Mouse (Mus musculus): ENCODE measurements around the gene Fbxl8.
"Not testable (repeated sequence)": the region's sequence is repeated elsewhere in the genome, so short reads cannot be mapped to it uniquely, and the experiment has no call there.

Fbxl8 gene

GRCm38 (mm10) chr8:105281821-105282220 is 17.4 kb downstream of the Fbxl8 start:
- no peak for DNase-seq (ENCODE audit: low read depth)

DNA sequence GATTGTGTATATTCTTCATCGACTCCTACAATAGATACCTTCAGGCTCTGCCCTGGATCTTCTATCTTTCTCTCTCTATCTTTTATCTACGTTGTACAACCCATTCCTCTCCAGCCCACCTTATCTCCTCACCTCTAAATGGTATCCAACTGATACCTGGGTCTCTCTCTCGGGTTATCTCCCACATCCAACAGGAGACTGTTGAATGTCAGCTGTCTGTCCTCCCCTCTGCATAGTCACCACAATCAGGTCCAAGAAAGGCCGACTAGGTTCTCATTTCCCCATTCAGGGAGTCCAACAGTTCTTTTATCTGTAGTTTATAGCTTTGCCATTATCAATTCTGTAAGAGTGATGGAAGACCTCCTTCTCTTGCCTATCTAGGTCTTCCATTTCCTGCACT is 17.8 kb downstream of the Fbxl8 start:
- no peak for DNase-seq (ENCODE audit: low read depth)

GRCm38 (mm10) chr8:105283074-105283473 is 18.6 kb downstream of the Fbxl8 start:
- DNase-seq (ENCODE audit: low read depth) = no peak

DNA sequence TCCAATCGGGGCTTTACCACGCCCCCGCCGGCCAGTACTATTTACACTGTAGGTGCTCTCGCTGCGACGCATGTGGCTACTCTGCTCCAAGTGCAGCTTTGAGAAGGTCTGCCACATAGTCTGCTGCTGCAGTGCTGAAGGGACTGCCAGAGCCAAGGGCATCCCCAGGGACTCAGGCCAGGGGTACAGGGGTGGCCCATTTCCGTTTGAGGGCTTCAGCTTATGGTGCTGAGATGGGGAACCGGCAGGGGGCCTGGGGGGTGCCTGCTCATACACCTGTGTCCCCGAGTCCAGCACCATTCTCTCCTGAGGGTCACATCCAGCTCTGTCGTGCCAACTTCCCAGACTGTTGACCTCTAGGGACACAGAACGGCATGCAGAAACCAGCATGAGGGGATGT is 21.1 kb downstream of the Fbxl8 start:
- no peak for DNase-seq (ENCODE audit: low read depth)

DNA sequence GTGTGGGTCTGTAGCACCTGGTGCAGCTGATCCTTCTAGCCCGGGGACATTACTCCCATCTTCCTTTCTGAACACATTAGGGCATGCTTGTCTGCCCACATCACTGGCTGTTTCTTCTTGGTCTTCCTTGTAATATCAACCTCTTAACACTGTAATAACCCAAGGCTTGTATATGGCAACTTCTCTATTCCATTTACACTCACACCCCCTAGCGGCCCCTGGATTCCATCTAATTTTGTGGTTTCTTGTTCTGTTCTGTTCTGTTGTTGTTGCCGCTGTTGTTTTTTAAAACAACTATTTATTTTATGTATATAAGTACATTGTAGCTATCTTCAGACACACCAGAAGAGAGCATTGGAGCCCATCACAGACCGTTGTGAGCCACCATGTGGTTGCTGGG is 22.5 kb downstream of the Fbxl8 start:
- DNase-seq (ENCODE audit: low read depth) = no peak

DNA sequence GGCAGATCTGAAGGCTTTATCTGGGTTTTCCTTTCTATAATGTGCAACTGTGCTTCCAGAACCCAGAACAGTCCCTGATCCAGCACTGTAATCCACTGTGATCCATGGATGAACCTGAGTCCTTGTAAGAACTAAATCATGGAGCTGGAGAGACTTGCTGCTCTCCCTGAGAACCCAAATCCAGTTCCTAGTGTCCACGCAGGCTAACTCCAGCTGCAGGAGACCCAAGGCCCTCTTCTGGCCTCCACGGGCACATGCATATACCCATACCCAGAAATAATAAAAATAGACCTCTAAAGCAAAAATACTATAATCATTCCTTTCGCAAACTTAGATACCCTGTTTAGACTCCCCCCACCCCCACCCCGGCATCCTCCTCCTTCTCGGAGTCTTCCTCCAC is 23.8 kb downstream of the Fbxl8 start:
- DNase-seq (ENCODE audit: low read depth) = no peak

DNA sequence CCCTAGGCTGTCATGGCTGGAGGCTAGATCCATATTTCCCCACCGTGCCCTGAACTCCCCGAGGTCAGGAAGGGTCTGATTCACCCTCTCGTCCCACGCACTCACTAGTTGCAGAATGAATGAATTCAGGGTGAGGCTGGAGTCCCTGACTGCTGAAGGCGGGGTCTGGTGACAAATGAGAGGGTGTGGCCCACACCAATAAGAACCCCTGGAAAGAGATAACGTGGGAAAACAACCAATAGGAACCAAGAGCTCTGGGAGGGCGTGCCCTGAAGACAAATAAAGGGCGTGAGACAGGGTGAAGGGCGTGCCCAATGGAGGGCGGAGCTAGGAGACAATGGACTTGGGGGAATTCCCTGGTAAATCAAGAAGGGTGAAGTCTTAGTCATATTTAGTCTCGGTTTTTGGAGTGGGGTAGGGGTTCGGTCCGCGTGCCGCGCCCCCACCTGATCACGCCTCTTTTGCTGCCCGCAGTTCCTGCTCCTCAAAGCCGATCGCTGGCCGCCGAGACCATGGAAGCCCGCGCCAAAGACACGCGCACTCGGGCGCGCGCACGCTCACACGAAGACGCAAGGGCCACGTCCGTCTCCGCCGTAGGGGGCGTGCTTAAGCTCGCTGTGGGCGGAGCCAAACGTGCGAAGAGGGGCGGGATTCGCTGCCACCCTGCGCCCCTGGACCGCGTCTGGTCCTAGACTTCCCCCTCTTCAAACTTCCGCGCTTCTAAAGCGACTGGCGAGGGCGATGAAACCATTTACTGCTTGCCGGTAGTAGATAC is 24.7 kb downstream of the Fbxl8 start:
- peak; percentile 76 for DNase-seq (ENCODE audit: low read depth)

DNA sequence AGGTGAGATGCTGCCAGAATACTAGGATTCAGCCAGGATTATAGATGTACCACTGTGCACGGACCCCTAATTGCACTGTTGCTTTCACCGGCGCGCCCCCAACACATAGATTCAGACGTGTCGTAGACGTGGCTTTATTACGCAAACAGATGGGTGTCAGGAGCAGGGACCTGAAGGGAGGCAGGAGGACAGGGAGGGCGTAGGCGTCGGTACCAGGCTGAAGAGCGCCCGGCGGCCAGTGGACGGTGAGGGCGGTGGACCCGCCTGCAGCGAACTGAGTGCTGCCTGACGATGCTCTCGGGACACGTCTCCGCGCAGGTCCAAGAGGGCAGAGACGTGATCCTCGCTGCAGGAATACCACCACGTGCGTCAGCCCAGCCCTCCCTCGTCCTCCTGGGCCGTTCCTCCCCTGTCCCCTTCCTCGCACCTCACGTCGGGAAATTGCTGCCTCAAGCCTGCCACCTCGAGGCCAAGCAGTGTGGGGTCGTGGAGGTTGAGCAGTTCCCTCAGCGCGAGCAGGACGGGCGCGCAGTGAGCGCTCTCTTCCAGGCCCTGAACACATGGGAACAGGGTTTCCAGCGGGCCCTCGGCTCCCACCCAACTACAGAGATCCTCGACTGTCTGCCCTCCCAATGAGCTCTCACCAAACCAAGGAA is 25.5 kb downstream of the Fbxl8 start, which contains the start of gene 4931428F04Rik:
4931428F04Rik (minus strand) TSS at position 60 of the 656 bp plus-strand sequence.
- no peak for DNase-seq (ENCODE audit: low read depth)

- DNase-seq (ENCODE audit: low read depth) = no peak
Observed at GRCm38 (mm10) chr8:105290554-105291314, 26.3 kb downstream of the Fbxl8 start.

GRCm38 (mm10) chr8:105291364-105291763 is 26.9 kb downstream of the Fbxl8 start:
- not testable (repeated sequence) for DNase-seq (ENCODE audit: low read depth)

DNA sequence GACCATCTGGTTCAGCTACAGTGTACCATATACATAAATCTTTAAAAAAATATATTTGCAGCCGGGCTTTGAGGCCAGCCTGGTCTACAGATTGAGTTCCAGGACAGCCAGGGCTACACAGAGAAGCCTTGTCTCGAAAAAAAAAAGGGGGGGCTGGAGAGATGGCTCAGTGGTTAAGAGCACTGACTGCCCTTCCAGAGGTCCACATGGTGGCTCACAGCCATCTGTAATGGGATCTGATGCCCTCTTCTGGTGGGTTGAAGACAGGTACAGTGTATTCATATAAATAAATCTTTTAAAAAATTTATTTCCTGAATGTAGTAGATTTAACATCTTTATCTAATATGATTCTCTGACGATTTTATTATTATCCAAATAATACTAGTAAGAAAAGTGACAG is 27.4 kb downstream of the Fbxl8 start:
- DNase-seq (ENCODE audit: low read depth) = not testable (repeated sequence)

GRCm38 (mm10) chr8:105292471-105292870 is 28.0 kb downstream of the Fbxl8 start:
- no peak for DNase-seq (ENCODE audit: low read depth)

DNA sequence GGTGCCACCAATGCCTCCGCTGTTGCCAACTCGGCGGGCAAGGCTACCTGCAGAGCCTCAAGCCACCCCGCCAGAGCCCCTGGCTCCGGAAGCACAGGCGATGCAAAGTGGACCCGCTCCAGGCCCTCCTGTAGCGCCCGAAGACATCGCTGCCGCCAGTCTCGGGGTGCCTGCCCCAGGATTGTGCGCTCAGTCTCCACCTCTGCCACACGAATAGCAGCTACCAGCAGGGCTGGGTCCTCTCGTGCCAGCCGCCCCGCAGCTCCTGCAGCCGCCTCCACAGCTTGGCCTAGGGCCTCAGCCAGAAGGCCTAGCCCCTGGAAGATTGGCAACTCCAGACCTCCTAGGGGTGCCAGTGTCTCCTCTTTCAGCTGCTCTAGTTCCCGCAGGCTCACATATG is 29.0 kb downstream of the Fbxl8 start:
- DNase-seq (ENCODE audit: low read depth) = no peak

DNA sequence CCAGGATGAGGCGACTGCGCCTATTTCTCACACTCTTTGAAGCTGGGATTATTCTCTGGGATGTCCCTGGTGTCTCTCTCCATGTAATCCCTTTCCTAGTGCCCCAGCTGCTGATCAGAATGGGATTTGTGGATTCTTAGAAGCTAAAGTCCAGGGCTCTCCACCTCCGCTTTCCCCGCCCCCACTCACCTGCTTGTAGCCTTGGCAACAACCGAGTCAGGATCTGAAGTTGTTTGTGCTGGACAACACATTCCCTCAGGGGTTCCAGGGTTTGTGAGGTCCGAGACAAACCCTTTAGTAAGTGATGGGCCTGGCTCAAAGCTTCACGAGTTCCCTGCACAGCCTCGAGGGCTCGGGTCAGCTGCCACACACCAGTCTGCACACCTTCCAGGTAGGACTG is 30.3 kb downstream of the Fbxl8 start:
- DNase-seq (ENCODE audit: low read depth) = no peak

- no peak for DNase-seq (ENCODE audit: low read depth)
Observed at GRCm38 (mm10) chr8:105295256-105295655, 30.8 kb downstream of the Fbxl8 start.

GRCm38 (mm10) chr8:105295895-105296573 is 31.6 kb downstream of the Fbxl8 start, which contains the start of gene Exoc3l:
Gene Exoc3l, minus strand, starts transcription at chr8:105296101.
- DNase-seq (ENCODE audit: low read depth) = no peak

DNA sequence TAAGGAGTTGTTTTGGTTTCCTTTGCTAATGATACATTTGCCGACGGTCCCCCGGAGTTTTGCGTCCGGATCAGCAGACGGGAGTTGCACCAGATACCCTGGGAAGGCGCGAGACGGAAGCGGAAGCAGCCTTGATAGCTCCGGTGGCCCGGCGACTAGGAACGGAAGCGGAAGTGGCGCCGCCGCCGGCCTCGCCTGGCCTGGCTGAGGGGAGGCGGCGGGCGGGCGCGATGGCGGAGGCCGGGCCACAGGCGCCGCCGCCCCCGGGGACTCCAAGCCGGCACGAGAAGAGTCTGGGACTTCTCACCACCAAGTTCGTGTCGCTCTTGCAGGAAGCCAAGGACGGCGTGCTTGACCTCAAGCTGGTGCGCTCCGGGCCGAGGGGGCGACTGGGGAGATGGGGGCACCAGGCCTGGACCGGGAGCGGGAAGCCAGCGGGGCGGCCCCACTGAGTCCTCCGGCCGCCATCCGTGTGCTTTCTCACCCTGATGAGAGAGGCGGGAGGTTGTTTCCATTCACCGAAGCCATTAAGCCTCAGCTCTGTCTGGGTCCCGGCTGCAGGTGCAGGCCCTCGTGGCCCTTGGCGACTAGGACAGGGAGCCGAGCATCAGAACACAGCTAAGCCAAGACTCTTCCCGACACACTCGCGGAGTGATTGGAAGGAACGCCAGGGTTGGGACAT is 33.2 kb downstream of the Fbxl8 start, which contains the start of gene E2f4:
E2f4 (plus strand) TSS at position 153 of the 682 bp plus-strand sequence.
- peak; percentile 73 for DNase-seq (ENCODE audit: low read depth)

DNA sequence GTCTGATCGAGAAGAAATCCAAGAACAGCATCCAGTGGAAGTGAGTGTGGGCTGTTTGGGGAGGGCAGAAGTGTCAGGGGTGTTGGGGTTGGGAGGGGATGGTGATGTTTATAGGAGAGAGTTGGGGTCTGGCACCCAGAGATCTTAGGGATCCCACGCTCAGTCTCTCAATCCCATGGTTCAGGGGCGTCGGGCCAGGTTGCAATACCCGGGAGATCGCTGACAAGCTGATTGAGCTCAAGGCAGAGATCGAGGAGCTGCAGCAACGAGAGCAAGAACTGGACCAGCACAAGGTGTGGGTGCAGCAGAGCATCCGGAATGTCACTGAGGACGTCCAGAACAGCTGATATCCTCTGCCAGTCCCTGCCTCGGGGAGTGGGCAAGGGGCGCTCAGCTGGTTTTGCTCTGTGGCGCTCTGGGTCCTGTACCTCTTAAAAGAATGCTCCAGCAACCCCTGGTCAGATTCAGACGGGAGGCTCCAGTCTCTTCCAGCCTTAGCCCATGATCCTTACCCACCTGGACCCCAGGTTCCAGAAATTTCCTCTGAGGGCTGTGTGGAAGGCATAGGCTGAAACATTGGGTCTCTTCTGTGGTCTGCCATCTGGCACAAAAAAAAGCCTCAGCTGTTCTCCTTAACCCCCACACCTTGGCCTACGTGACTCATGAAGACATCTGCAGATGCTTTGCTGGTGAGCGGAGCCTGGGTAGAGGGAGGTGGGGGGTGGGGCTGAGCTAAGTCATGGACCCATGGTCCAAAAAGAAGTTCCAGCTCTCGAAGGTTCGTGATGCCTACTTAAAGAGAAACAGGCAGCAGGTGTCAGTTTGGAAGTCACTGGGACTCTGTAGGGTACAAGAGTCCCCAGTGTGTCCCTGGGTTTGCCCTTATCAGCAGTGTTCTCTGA is 34.2 kb downstream of the Fbxl8 start:
- no peak for DNase-seq (ENCODE audit: low read depth)

DNA sequence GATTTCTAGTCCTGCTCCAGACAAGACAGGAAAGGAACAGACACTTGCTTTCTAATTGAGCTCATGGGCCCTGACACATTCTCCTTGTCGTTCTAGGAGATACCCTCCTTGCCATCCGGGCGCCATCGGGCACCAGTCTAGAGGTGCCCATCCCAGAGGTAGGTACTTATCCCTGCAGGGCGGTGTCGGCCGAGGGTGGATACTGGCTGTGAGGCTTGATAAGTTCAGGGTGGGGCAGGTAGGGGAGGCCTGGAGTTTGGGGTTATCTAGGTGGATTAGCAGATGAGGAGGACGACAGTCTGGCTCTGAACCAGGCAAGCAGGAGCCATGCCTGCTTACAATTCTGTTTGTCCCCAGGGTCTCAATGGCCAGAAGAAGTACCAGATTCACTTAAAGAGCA is 35.5 kb downstream of the Fbxl8 start:
- DNase-seq (ENCODE audit: low read depth) = no peak

DNA sequence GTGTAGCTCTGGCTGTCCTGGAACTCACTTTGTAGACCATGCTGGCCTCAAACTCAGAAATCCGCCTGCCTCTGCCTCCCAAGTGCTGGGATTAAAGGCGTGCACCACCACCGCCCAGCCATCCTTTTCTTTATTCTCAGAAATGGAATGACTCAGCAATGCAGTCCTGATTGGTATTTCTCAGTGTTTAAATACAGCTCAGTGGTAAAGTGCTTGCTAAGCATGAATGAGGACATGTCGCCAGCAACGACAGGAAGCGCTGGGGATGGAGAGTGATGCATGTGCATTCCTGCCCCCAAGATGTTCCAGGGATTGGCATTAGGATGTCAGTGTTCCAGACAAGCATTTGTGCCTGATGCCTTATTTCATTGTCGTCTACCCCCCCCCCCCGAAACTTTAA is 38.9 kb downstream of the Fbxl8 start:
- DNase-seq (ENCODE audit: low read depth) = no peak

All from fibroblast of lung, adult 2 months (primary cell).